Mouse (Mus musculus) B cell, adult 67 days (primary cell): ENCODE measurements around the gene Zfp948. TPM values are rescaled to one million over a fixed set of nuclear protein-coding genes. Genes with fewer than 3 reads are reported as not detected.

Source experiments
- total RNA-seq, 2 experiments: library from RNA; stranded (reverse); gene quantifications; 4 replicates each; pipeline ENCODE4 v1.2.4; 2023

Zfp948 gene
- 1 to 10 TPM; 2.2 to 2.9 TPM for total RNA-seq

DNA sequence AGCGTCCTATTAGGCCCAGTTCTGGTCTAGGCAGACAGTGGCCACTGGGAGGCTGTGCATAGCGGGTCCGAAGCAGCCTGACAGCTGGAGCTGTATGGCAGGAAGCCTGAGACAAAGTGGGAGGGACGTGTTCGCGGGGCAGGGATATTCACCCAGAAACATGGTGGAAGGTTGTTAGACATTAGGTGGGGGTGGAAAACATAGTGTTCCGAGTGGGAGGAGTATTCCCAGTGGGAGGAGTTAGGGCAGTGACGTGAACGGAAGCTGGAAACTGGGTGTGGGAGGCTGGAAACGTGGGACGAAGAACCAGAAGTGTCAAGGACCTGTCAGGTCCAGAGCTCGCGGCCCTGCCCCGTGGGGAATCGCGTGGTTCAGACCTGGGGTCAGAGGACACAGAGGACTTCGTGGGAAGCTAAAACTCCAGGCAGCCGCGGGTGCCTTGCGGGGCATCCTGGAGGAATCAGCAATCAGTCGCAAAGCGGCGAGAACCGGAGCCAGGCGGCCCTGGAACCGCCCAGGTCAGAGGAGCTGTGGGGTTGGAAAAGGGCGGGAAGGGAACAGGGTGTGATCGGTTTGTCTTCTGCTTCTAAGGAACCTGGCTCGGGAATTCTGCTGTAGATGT, at the start of gene Zfp948:
Gene Zfp948 (plus strand): TSS at position 281 of the 622 bp plus-strand sequence.

DNA sequence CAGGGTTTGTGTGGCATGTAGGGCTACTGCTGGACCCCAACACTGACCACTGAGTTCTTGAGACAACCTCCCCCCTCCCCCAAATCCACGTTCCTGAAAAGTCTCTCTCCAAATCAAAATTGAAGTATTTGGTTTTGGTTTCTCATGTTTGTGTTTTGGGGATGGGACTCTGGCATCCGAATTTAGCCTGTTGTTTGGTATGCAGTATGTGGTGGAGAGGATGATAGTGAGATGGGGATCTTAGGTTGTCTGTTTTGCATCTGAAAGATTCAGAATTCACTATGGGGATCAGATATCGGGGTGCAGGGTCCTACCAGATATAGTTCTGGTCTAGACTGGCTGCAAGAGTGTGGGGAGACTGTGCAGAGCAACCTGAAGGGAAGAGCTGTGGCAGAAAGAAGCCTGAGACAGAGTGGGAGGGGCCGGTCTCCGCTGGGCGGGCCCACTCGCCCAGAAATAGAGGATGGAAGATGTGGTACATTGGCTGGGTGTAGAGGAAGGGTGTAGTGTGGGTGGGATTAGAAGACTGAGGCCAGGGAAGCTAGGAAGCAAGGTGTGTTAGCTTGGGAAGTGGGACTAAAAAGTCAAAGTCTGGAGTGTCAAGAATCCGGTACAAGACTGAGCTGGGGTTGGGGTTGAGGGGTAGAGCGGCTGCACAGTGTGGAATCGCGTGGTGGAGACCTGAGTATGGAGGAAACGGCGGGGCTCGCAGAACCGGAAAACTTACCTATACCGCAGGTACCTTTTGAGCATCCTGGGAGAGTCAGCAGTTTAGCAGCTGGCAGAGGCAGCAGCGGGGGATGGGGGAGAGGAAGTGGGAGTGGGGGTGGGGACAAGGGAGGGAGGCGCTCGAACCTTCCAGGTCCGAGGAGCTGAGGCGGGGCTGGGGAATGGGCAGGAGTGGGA, 31.5 kb upstream of the Zfp948 start, which contains the start of gene Zfp52:
Gene Zfp52 (plus strand): TSS at position 444 of the 906 bp plus-strand sequence.

Other genes starting within 250 kb of the Zfp948 start
- 1 to 10 TPM; 3.7 to 5.6 TPM for gene Zfp677, start 183.3 kb upstream of the Zfp948 start, total RNA-seq
- gene Zfp54, start 143.8 kb upstream of the Zfp948 start, total RNA-seq = 1 to 10 TPM; 2.5 to 4.0 TPM
- 10 to 100 TPM; 13.3 to 15.6 TPM for gene Zfp51, start 116.6 kb upstream of the Zfp948 start, total RNA-seq
- gene Zfp53, start 78.0 kb upstream of the Zfp948 start, total RNA-seq = 10 to 100 TPM; 11.8 to 18.1 TPM
- gene Zfp52, start 31.5 kb upstream of the Zfp948 start, total RNA-seq = 10 to 100 TPM; 18.5 to 21.7 TPM
- 10 to 100 TPM; 10.3 to 11.1 TPM for gene Zfp983, start 83.6 kb downstream of the Zfp948 start, total RNA-seq
- 10 to 100 TPM in 1 of 2 experiments, 1 to 10 TPM in 1; 6.7 to 13.1 TPM for gene Gm10226, start 124.9 kb downstream of the Zfp948 start, total RNA-seq
- 1 to 10 TPM; 3.8 TPM for gene Zfp760, start 140.7 kb downstream of the Zfp948 start, total RNA-seq
- gene Zfp229, start 163.8 kb downstream of the Zfp948 start, total RNA-seq = 1 to 10 TPM; 3.1 to 6.4 TPM